Mouse (Mus musculus): Measurements from ENCODE around the gene Slc27a1. TPM values are rescaled to one million over a fixed set of nuclear protein-coding genes. Genes with fewer than 3 reads are reported as not detected.
"Not testable (repeated sequence)": the region's sequence is repeated elsewhere in the genome, so short reads cannot be mapped to it uniquely, and the experiment has no call there.

The Slc27a1 gene
- 51.1 and 55.7 TPM in 2 replicates for polyA plus RNA-seq (2015; fragmentation: Nextera tagmentation; extraction: Ambion mirVana)

DNA sequence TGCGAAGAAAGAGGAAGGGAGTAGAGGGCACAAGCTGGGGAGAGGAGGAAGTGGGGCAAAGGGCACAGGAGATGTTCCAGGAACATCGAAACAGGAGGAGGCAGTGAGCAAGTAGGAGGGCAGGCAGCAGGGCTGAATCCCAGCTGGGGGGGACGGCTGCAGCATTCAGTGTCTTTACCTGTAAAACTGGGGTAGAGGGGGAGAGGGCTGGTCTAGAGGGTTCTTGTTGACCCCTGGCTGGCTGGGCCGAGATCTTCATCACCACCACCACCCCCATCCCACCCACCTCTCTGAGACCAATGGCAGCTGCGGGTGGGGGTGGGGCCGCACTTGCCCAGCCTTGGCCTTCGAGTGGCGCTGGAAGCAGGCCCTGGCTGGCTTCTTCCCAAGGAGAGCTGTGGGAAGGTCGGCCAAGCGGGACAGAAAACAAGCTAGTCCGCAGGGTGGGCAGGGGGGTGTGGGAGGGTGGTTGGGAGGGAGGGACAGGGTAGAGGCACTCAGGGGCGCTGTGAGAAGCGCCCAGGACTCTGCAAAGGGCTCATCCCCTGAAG is at the start of gene Slc27a1:
Gene Slc27a1, plus strand, starts transcription at position 496 of the 551 bp plus-strand sequence.
- no peaks in the 10 kb centered on the region for H3K36me3 ChIP-seq
- H3K4me3 ChIP-seq (replicated peaks): peak within 1 kb of the TSS; percentile 64
- no peak for ATAC-seq (ENCODE audit: insufficient number of reproducible peaks, low FRiP score, low TSS enrichment, low read depth)
- H3K4me2 ChIP-seq (replicated peaks): peak within 1 kb of the TSS; percentile 85
- 10% methylated on average over 13 of the region's 13 CpGs for WGBS
- peak within 1 kb of the TSS; percentile 39 for H3K9ac ChIP-seq
- H3K27me3 ChIP-seq: 0 out of 2 replicates have a peak, but pooled peaks cover 3% of the 10 kb centered on the region
- 0 out of 2 replicates have a peak, but pooled peaks cover 5% of the 10 kb centered on the region for H3K9me3 ChIP-seq (replicated peaks)
- H3K4me1 ChIP-seq: peaks cover 27% of the 10 kb centered on the region
- peak within 1 kb of the TSS; percentile 93 for H3K27ac ChIP-seq (replicated peaks)

DNA sequence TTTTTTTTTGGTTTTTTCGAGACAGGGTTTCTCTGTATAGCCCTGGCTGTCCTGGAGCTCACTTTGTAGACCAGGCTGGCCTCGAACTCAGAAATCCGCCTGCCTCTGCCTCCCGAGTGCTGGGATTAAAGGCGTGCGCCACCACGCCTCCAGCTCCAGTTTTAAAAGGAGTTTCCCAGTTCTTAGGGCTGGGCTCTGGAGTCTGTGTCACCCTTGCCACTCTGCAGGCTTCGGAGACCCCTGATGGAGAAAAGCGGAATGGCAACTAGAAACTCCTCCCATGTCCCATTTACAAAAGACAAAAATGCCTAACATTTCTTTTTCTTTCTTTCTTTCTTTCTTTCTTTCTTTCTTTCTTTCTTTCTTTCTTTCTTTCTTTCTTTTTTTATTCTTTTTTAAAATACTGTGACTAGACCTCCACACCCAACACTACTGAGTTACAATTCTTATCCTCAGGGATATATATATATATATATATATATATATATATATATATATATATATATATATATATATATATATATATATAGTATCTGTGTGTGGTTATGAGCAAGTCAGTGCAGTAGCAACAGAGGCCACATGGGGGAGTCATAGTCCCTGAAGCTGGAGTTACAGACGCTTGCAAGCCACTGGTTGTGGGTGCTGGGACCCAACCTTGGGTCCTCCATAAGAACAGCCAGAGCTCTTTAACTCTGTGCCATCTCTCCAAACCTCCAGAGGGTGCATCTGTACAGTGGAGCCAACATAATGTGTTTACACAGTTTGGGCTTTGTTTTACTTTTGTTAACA is 49.5 kb upstream of the Slc27a1 start:
- Histone ChIP-seq H3K4me1 (peaks cover 11% of the 10 kb centered on the region; the same call in 1 of the 2 replicates), H3K27me3 (peaks cover 11% of the 10 kb centered on the region; the same call in 1 of the 2 replicates)
- not testable (repeated sequence) for H3K9ac ChIP-seq; H3K4me2 ChIP-seq (replicated peaks); H3K9me3 ChIP-seq (replicated peaks); H3K36me3 ChIP-seq; H3K27ac ChIP-seq (replicated peaks); ATAC-seq (ENCODE audit: insufficient number of reproducible peaks, low FRiP score, low TSS enrichment, low read depth); H3K4me3 ChIP-seq (replicated peaks)
- WGBS: 42% methylated on average over 10 of the region's 10 CpGs

GRCm38 (mm10) chr8:71521634-71522033 is 47.0 kb upstream of the Slc27a1 start:
- peaks cover 17% of the 10 kb centered on the region; the same call in 1 of the 2 replicates for H3K4me1 ChIP-seq
- H3K36me3 ChIP-seq: no peaks in the 10 kb centered on the region
- 3% methylated on average over 17 of the region's 17 CpGs for WGBS
- H3K27ac ChIP-seq (replicated peaks): no peak overlapping the region
- H3K27me3 ChIP-seq: peaks cover 33% of the 10 kb centered on the region
- 0 out of 2 replicates have a peak overlapping the region, but pooled peaks have one; percentile 12 for H3K4me3 ChIP-seq (replicated peaks)
- H3K4me2 ChIP-seq (replicated peaks): peak overlapping the region; percentile 28
- peak; percentile 80 for ATAC-seq (ENCODE audit: insufficient number of reproducible peaks, low FRiP score, low TSS enrichment, low read depth)
- no peaks in the 10 kb centered on the region for H3K9me3 ChIP-seq (replicated peaks)
- H3K9ac ChIP-seq: peak overlapping the region; percentile 9; the same call in 1 of the 2 replicates

- H3K9ac ChIP-seq: no peak within 1 kb of the TSS
- no peak for ATAC-seq (ENCODE audit: insufficient number of reproducible peaks, low FRiP score, low TSS enrichment, low read depth)
- 13% methylated on average over 46 of the region's 46 CpGs for WGBS
- H3K27ac ChIP-seq (replicated peaks): no peak within 1 kb of the TSS
- H3K36me3 ChIP-seq: no peaks in the 10 kb centered on the region
- H3K4me3 ChIP-seq (replicated peaks): no peak within 1 kb of the TSS
- H3K27me3 ChIP-seq: peaks cover 37% of the 10 kb centered on the region
- 0 out of 2 replicates have a peak within 1 kb of the TSS, but pooled peaks have one; percentile 19 for H3K4me2 ChIP-seq (replicated peaks)
- no peaks in the 10 kb centered on the region for H3K9me3 ChIP-seq (replicated peaks)
- H3K4me1 ChIP-seq: peaks cover 17% of the 10 kb centered on the region; the same call in 1 of the 2 replicates
These were observed 43.2 kb upstream of the Slc27a1 start, which contains the start of gene Ccdc194 for GRCm38 (mm10) chr8:71525226-71526050. Gene Ccdc194, minus strand, starts transcription at chr8:71525711.

GRCm38 (mm10) chr8:71526272-71526671 is 42.4 kb upstream of the Slc27a1 start:
- Histone ChIP-seq H3K27ac (replicated peaks) (no peak overlapping the region), H3K9me3 (replicated peaks) (no peaks in the 10 kb centered on the region)
- WGBS: 18% methylated on average over 6 of the region's 6 CpGs

DNA sequence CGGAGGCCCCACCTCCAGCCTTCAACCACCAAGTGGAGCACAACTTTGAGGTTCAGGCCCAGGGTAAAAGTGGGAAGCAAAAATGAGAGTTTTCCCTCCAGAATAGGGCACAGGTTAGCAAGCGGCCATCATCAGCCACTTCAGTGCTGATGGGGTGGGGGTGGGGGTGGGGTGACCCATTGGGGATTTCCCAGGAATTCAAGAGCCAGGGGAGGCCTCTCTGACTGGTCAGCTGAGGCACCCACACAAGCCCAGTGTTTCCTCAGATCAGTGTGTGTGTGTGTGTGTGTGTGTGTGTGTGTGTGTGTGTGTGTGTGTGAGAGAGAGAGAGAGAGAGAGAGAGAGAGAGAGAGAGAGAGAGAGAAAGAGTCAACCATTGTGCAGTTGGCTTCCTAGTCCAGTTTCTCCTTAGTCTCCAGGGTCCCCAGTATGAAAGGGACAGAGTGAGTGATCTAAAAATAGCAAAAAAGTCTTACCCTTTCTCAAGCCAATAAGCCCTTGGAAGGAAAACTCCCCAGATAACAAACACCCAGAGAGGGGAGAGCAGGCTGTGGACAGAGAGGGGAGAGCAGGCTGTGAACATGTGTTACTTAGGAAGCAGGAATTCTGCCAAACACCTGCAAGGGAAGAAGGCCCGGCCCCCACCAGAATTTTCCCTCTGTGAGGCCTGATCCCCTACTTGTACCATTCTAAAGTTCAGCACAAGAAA is 41.4 kb upstream of the Slc27a1 start:
- 48% methylated on average over 3 of the region's 3 CpGs for WGBS
- no peak for ATAC-seq (ENCODE audit: insufficient number of reproducible peaks, low FRiP score, low TSS enrichment, low read depth)
- Histone ChIP-seq H3K9ac (no peak overlapping the region), H3K36me3 (no peaks in the 10 kb centered on the region), H3K9me3 (replicated peaks) (no peaks in the 10 kb centered on the region), H3K27ac (replicated peaks) (no peak overlapping the region; the same call in 1 of the 2 replicates), H3K27me3 (peaks cover 32% of the 10 kb centered on the region), H3K4me2 (replicated peaks) (no peak overlapping the region), H3K4me3 (replicated peaks) (no peak overlapping the region), H3K4me1 (0 out of 2 replicates have a peak, but pooled peaks cover 6% of the 10 kb centered on the region)

More at GRCm38 (mm10) chr8:71526272-71526671, 42.4 kb upstream of the Slc27a1 start:
- no peak for ATAC-seq (ENCODE audit: insufficient number of reproducible peaks, low FRiP score, low TSS enrichment, low read depth)
- no peaks in the 10 kb centered on the region for H3K36me3 ChIP-seq
- H3K27me3 ChIP-seq: peaks cover 33% of the 10 kb centered on the region
- H3K4me1 ChIP-seq: peaks cover 15% of the 10 kb centered on the region; the same call in 1 of the 2 replicates
- H3K4me3 ChIP-seq (replicated peaks): no peak overlapping the region
- H3K4me2 ChIP-seq (replicated peaks): no peak overlapping the region
- no peak overlapping the region for H3K9ac ChIP-seq

DNA sequence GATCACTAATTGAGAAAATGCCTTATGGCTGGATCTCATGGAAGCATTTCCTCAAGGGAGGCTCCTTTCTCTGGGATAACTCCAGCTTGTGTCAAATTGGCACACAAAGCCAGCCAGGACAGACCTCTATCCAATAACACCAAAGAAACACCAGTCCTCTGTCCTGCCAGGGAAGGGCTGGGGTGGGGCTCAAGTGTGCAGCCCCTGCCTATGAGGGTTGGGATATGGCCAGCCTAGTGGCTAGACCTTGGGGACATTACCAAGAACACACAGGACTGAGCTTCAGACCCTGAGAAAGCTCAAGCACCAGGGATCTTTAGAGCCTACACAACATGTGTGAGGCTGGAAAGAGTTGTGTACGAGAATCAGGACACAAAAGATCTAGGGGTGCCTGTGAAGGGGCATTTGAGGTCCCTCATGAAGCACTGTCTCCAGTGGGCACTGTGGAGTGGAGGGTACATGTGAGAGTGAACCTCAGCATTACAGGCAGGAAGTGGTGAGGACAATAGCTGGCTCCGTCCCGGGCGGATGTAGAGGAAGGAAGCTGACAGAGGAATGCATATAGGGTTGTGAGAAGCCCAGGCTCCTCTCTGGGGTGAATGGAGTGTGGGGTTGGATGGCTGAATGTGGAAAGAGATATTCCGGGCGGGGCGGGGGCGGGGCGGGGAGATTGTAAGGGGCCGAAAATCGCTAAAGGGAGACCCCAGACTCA is 40.2 kb upstream of the Slc27a1 start:
- no peak overlapping the region for H3K4me3 ChIP-seq (replicated peaks)
- peaks cover 30% of the 10 kb centered on the region for H3K27me3 ChIP-seq
- H3K4me1 ChIP-seq: 0 out of 2 replicates have a peak, but pooled peaks cover 6% of the 10 kb centered on the region
- H3K27ac ChIP-seq (replicated peaks): peak overlapping the region; percentile 68
- 69% methylated on average over 11 of the region's 11 CpGs for WGBS
- no peak for ATAC-seq (ENCODE audit: insufficient number of reproducible peaks, low FRiP score, low TSS enrichment, low read depth)
- no peak overlapping the region for H3K4me2 ChIP-seq (replicated peaks)
- no peaks in the 10 kb centered on the region for H3K9me3 ChIP-seq (replicated peaks)
- H3K36me3 ChIP-seq: no peaks in the 10 kb centered on the region
- H3K9ac ChIP-seq: no peak overlapping the region

DNA sequence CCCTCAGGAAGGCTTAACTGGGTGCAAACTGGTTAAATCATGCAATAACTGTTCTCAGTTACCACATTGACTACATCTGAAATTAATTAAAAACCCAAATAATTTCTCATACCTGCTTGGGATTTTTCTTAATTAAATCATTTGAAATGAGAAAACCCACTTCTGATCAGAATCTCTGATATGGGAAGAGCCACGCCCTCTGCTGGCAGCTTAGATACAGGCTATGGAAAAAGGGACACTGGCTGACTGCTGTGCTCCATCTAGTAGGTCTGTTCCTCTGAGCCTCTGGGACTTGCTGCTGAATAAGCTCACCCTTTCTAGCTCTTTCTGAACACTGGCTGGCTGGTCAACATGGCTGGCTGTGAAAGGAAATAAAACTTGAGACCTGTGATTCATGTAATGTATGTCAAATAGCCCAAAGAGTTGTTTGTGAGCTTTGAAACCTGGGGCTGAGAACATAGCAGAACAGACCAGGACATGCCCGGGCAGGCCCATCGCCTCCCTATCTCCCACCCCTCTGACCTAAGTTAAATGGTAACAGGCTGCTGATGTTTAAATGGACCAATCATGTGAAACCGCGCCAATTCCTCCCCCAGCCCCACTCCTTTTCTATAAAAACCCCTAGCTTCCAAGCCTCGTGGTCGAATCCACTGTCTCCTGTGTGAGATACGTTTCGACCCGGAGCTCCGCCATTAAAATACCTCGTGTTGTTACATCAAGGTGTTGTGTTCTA is 37.8 kb upstream of the Slc27a1 start:
- WGBS: 65% methylated on average over 7 of the region's 12 CpGs
- not testable (repeated sequence) for ATAC-seq (ENCODE audit: insufficient number of reproducible peaks, low FRiP score, low TSS enrichment, low read depth)

DNA sequence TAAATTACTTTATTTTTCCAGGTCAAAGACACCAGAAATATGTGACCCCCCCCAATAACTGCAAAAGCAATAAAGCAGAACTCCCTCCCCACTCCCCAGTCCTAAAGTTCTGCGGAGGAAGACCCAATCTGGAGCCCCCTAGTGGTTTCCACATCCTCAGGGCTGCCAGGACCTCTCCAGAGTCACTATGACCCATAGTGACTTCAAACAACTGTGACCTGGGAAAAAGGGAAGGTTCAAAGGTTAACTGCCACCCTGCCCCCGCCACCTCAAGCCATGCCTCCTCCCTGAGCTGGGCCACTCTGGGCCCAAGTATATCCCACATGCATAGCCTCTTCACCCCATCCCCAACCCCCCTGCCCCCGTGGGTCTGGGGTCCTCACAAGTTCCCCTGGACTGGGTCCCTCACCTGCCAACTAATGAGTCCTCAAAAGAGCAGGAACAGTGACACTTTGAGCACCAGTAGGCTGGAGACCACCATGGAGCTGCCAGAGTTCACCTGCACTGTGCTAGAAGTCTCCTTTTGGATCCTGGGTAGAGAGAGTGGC is 34.3 kb upstream of the Slc27a1 start:
- WGBS: 32% methylated on average over 3 of the region's 3 CpGs
- Histone ChIP-seq H3K36me3 (no peaks in the 10 kb centered on the region), H3K4me3 (replicated peaks) (no peak overlapping the region), H3K27ac (replicated peaks) (no peak overlapping the region), H3K9me3 (replicated peaks) (no peaks in the 10 kb centered on the region), H3K4me1 (peaks cover 13% of the 10 kb centered on the region), H3K27me3 (no peaks in the 10 kb centered on the region; the same call in 1 of the 2 replicates), H3K9ac (no peak overlapping the region), H3K4me2 (replicated peaks) (no peak overlapping the region)
- ATAC-seq (ENCODE audit: insufficient number of reproducible peaks, low FRiP score, low TSS enrichment, low read depth): no peak

More for the DNA sequence above, 37.8 kb upstream of the Slc27a1 start:
- not testable (repeated sequence) for H3K9me3 ChIP-seq (replicated peaks); H3K4me2 ChIP-seq (replicated peaks); H3K4me3 ChIP-seq (replicated peaks); H3K9ac ChIP-seq; H3K36me3 ChIP-seq; H3K4me1 ChIP-seq; H3K27ac ChIP-seq (replicated peaks)
- H3K27me3 ChIP-seq: peaks cover 11% of the 10 kb centered on the region

Data from embryonic facial prominence, embryonic 15.5 days (tissue).